Mouse (Mus musculus) liver, embryonic 14.5 days (tissue): ENCODE measurements around the gene Gm5134.

Experiments used
- CTCF ChIP-seq: IDR thresholded peaks from 2 replicates; pipeline ENCODE4 v1.5.1; 2016; ENCODE audit warnings: antibody characterized with exemption, low read depth, control low read depth
- EP300 ChIP-seq: IDR thresholded peaks from 2 replicates; pipeline ENCODE4 v1.6.1; 2016; ENCODE audit warnings: antibody characterized with exemption, low read depth

DNA sequence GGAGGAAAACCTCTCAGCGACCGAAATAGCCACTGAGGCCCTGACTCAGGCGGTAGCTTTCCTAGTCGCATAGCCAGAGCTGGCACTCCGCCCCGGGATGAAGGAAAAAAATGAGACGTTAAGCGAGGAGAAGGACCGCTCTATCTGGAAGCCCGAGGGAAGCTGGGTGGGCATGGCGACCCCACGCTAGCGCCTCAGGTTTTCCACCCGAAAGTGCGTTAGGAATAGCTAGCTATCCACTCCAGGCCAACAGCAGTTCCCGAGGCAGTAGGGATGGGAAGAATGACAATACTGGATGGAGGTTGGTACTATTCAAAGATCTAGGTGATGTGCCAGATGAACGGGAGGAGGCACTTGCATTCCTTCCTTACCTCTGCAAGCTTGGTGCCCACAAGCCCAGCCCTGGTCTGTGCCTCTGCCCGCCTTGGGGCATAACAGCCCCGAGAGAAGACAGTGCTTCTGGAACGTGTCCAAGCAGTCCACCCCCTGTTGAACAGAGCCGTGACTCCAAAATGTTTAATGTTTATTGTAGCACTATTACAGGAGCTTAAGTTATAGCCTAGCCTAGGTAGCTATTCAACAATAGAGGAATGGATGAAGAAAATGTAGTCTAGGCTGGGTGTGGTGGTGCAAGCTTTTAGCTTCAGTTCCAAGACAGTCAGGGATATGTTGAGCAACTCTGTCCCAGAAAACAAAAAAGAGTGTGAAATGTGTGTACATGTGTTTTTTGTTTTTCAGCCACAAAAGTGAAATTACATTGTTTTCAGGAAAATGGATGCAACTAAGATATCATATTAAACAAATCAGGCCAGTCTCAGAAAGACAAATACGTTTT lies 32.4 kb upstream of the Gm5134 start:
- TF ChIP-seq EP300 (no peak), CTCF (no peak)
